Mouse (Mus musculus): ENCODE measurements around the gene Hivep3. TPM values are rescaled to one million over a fixed set of nuclear protein-coding genes. Genes with fewer than 3 reads are reported as not detected.

The Hivep3 gene
- polyA plus RNA-seq, 1 experiment: 0.54 TPM

- H3K4me3 ChIP-seq: no peak overlapping the region
- H3K36me3 ChIP-seq (ENCODE audit: control insufficient read depth, insufficient read depth): no peaks in the 10 kb centered on the region
- no peak for TF ChIP-seq MAX (IDR thresholded peaks at IDR 0.05; ENCODE audit: low read depth)
- no peak for TF ChIP-seq REST (IDR thresholded peaks at IDR 0.05; ENCODE audit: insufficient read depth, insufficient read length)
- H3ac ChIP-seq (ENCODE audit: control insufficient read depth, insufficient read length): no peak overlapping the region
- H3K27me3 ChIP-seq (ENCODE audit: control insufficient read depth, insufficient read depth, insufficient read length): no peaks in the 10 kb centered on the region
- H3K4me2 ChIP-seq (ENCODE audit: low read depth): no peak overlapping the region
- no peaks in the 10 kb centered on the region for H3K79me2 ChIP-seq (ENCODE audit: control insufficient read depth, insufficient read depth)
Measured at GRCm38 (mm10) chr4:119751408-119752006, 17.9 kb downstream of the Hivep3 start.

GRCm38 (mm10) chr4:119759574-119760233, 26.1 kb downstream of the Hivep3 start:
- Histone ChIP-seq H3K27me3 (ENCODE audit: control insufficient read depth, insufficient read depth, insufficient read length) (no peaks in the 10 kb centered on the region), H3K4me2 (ENCODE audit: low read depth) (no peak overlapping the region), H3K36me3 (ENCODE audit: control insufficient read depth, insufficient read depth) (no peaks in the 10 kb centered on the region), H3ac (ENCODE audit: control insufficient read depth, insufficient read length) (no peak overlapping the region), H3K4me3 (no peak overlapping the region), H3K79me2 (ENCODE audit: control insufficient read depth, insufficient read depth) (no peaks in the 10 kb centered on the region)
- TF ChIP-seq POLR2A (IDR thresholded peaks at IDR 0.05; ENCODE audit: insufficient read length, low read depth): no peak
- no peak for TF ChIP-seq TCF12 (IDR thresholded peaks at IDR 0.05; ENCODE audit: insufficient read depth, poor library complexity, severe bottlenecking)
- no peak for TF ChIP-seq SRF (IDR thresholded peaks at IDR 0.05; ENCODE audit: control insufficient read depth, insufficient read length, low read depth)
- no peak for TF ChIP-seq E2F4 (IDR thresholded peaks at IDR 0.05; ENCODE audit: insufficient read depth)
- no peak for TF ChIP-seq CEBPB (IDR thresholded peaks at IDR 0.05; ENCODE audit: insufficient read depth, poor library complexity, severe bottlenecking)
- no peak for TF ChIP-seq USF1 (IDR thresholded peaks at IDR 0.05; ENCODE audit: low read depth)
- TF ChIP-seq MYOG (IDR thresholded peaks at IDR 0.05; ENCODE audit: control insufficient read depth in 1 of 3, insufficient read depth in 1 of 3, insufficient read length in 2 of 3, low read depth in 2 of 3): no peak
- TF ChIP-seq MYOD1 (IDR thresholded peaks at IDR 0.05; ENCODE audit: control insufficient read depth in 1 of 3, insufficient read length in 2 of 3, low read depth in 2 of 3): no peak
- TF ChIP-seq MAX (IDR thresholded peaks at IDR 0.05; ENCODE audit: low read depth): no peak
- no peak for TF ChIP-seq REST (IDR thresholded peaks at IDR 0.05; ENCODE audit: insufficient read depth, insufficient read length)
- TF ChIP-seq TCF3 (IDR thresholded peaks at IDR 0.05; ENCODE audit: insufficient read length, low read depth): no peak
- no peak for TF ChIP-seq POLR2AphosphoS2 (IDR thresholded peaks at IDR 0.05; ENCODE audit: insufficient read length, low read depth)

- Histone ChIP-seq H3ac (ENCODE audit: control insufficient read depth, insufficient read length) (no peak overlapping the region), H3K4me2 (ENCODE audit: low read depth) (no peak overlapping the region), H3K36me3 (ENCODE audit: control insufficient read depth, insufficient read depth) (no peaks in the 10 kb centered on the region), H3K79me2 (ENCODE audit: control insufficient read depth, insufficient read depth) (no peaks in the 10 kb centered on the region), H3K27me3 (ENCODE audit: control insufficient read depth, insufficient read depth, insufficient read length) (no peaks in the 10 kb centered on the region), H3K4me3 (no peak overlapping the region)
- TF ChIP-seq POLR2A (IDR thresholded peaks at IDR 0.05; ENCODE audit: insufficient read length, low read depth): no peak
- TF ChIP-seq TCF12 (IDR thresholded peaks at IDR 0.05; ENCODE audit: insufficient read depth, poor library complexity, severe bottlenecking): no peak
- TF ChIP-seq E2F4 (IDR thresholded peaks at IDR 0.05; ENCODE audit: insufficient read depth): no peak
- no peak for TF ChIP-seq MYOG (IDR thresholded peaks at IDR 0.05; ENCODE audit: control insufficient read depth in 1 of 3, insufficient read depth in 1 of 3, insufficient read length in 2 of 3, low read depth in 2 of 3)
- no peak for TF ChIP-seq POLR2AphosphoS2 (IDR thresholded peaks at IDR 0.05; ENCODE audit: insufficient read length, low read depth)
- TF ChIP-seq REST (IDR thresholded peaks at IDR 0.05; ENCODE audit: insufficient read depth, insufficient read length): no peak
- no peak for TF ChIP-seq USF1 (IDR thresholded peaks at IDR 0.05; ENCODE audit: low read depth)
Measured at GRCm38 (mm10) chr4:119760820-119761219, 27.2 kb downstream of the Hivep3 start.

GRCm38 (mm10) chr4:119761459-119762121, 28.0 kb downstream of the Hivep3 start:
- H3K27me3 ChIP-seq (ENCODE audit: control insufficient read depth, insufficient read depth, insufficient read length): no peaks in the 10 kb centered on the region
- H3K4me3 ChIP-seq: no peak overlapping the region
- no peaks in the 10 kb centered on the region for H3K79me2 ChIP-seq (ENCODE audit: control insufficient read depth, insufficient read depth)
- H3K36me3 ChIP-seq (ENCODE audit: control insufficient read depth, insufficient read depth): no peaks in the 10 kb centered on the region
- H3ac ChIP-seq (ENCODE audit: control insufficient read depth, insufficient read length): no peak overlapping the region
- no peak overlapping the region for H3K4me2 ChIP-seq (ENCODE audit: low read depth)
- no peak for TF ChIP-seq TCF3 (IDR thresholded peaks at IDR 0.05; ENCODE audit: insufficient read length, low read depth)
- no peak for TF ChIP-seq USF1 (IDR thresholded peaks at IDR 0.05; ENCODE audit: low read depth)
- TF ChIP-seq E2F4 (IDR thresholded peaks at IDR 0.05; ENCODE audit: insufficient read depth): no peak
- no peak for TF ChIP-seq CEBPB (IDR thresholded peaks at IDR 0.05; ENCODE audit: insufficient read depth, poor library complexity, severe bottlenecking)
- TF ChIP-seq POLR2A (IDR thresholded peaks at IDR 0.05; ENCODE audit: insufficient read length, low read depth): no peak
- no peak for TF ChIP-seq MAX (IDR thresholded peaks at IDR 0.05; ENCODE audit: low read depth)
- no peak for TF ChIP-seq REST (IDR thresholded peaks at IDR 0.05; ENCODE audit: insufficient read depth, insufficient read length)
- no peak for TF ChIP-seq SRF (IDR thresholded peaks at IDR 0.05; ENCODE audit: control insufficient read depth, insufficient read length, low read depth)

GRCm38 (mm10) chr4:119762171-119762570, 28.6 kb downstream of the Hivep3 start:
- Histone ChIP-seq H3K36me3 (ENCODE audit: control insufficient read depth, insufficient read depth) (no peaks in the 10 kb centered on the region), H3ac (ENCODE audit: control insufficient read depth, insufficient read length) (no peak overlapping the region), H3K4me3 (no peak overlapping the region), H3K27me3 (ENCODE audit: control insufficient read depth, insufficient read depth, insufficient read length) (no peaks in the 10 kb centered on the region), H3K79me2 (ENCODE audit: control insufficient read depth, insufficient read depth) (no peaks in the 10 kb centered on the region), H3K4me2 (ENCODE audit: low read depth) (no peak overlapping the region)
- TF ChIP-seq MYOD1 (IDR thresholded peaks at IDR 0.05; ENCODE audit: control insufficient read depth in 1 of 3, insufficient read length in 2 of 3, low read depth in 2 of 3) (no peak), USF1 (IDR thresholded peaks at IDR 0.05; ENCODE audit: low read depth) (no peak), TCF12 (IDR thresholded peaks at IDR 0.05; ENCODE audit: insufficient read depth, poor library complexity, severe bottlenecking) (no peak), TCF3 (IDR thresholded peaks at IDR 0.05; ENCODE audit: insufficient read length, low read depth) (no peak), REST (IDR thresholded peaks at IDR 0.05; ENCODE audit: insufficient read depth, insufficient read length) (no peak), POLR2AphosphoS2 (IDR thresholded peaks at IDR 0.05; ENCODE audit: insufficient read length, low read depth) (no peak), E2F4 (IDR thresholded peaks at IDR 0.05; ENCODE audit: insufficient read depth) (no peak), SRF (IDR thresholded peaks at IDR 0.05; ENCODE audit: control insufficient read depth, insufficient read length, low read depth) (no peak), MAX (IDR thresholded peaks at IDR 0.05; ENCODE audit: low read depth) (no peak), POLR2A (IDR thresholded peaks at IDR 0.05; ENCODE audit: insufficient read length, low read depth) (no peak), MYOG (IDR thresholded peaks at IDR 0.05; ENCODE audit: control insufficient read depth in 1 of 3, insufficient read depth in 1 of 3, insufficient read length in 2 of 3, low read depth in 2 of 3) (no peak), CEBPB (IDR thresholded peaks at IDR 0.05; ENCODE audit: insufficient read depth, poor library complexity, severe bottlenecking) (no peak)

Measured in myocyte (in vitro differentiated cells).